Mouse (Mus musculus): Measurements from ENCODE around the gene Olfr1049.
"Not testable (repeated sequence)": the region's sequence is repeated elsewhere in the genome, so short reads cannot be mapped to it uniquely, and the experiment has no call there.

Olfr1049 gene

GRCm38 (mm10) chr2:86258228-86258627, at the start of gene Olfr1049:
Gene Olfr1049 (minus strand): TSS chr2:86258328.
- in situ Hi-C loops (cut with MboI, MseI): not testable (repeated sequence)

DNA sequence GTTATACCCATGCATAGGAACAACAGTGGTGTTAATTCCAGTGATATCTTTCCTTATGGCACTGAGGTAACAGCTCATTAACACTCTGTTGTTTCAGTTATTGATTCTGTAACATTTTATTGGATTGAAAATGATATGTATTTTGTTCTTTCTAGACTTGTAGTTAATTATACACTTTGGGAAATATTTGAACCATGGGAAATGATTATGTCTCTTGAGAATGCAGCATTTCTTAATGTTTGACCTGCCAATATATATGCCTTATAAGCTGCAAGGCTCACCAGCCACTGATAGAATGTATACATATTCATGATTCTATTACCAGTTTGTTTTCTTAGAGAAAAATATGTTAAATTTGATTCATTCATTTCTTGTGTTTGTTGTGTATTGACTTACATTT, 34.0 kb upstream of the Olfr1049 start, which contains the start of gene Olfr1052:
Gene Olfr1052, plus strand, starts transcription at position 301 of the 400 bp plus-strand sequence.
- in situ Hi-C loops (cut with MboI, MseI): loop anchor here in 1 of 2 experiments (10.0 kb wide), 1 partner anchor 1043 kb away; no protein-coding TSS in a partner anchor

DNA sequence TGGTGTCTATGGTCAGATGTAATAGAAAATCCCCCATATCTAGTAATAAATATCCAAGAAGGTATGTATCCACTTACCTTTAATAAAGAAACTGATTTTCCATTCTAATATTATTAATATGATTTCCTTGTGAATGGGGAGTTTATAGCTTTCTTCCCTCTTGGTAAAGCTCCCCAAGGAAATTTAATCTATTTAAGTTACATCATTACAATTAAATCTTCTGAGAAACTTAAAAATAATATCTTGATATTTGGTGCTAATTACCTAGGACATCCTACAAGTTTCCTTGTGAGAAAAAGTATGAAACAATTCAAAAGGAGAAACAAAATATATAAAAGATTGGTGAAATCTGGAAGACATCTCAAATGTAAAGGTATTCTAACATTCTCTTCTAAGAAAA, 20.9 kb upstream of the Olfr1049 start, which contains the start of gene Olfr1051:
Gene Olfr1051, minus strand, starts transcription at position 101 of the 400 bp plus-strand sequence.
- in situ Hi-C loops (cut with MboI, MseI): not testable (repeated sequence)

GRCm38 (mm10) chr2:86240189-86240588, 17.9 kb downstream of the Olfr1049 start, which contains the start of gene Olfr1048:
Gene Olfr1048 (minus strand): TSS chr2:86240289.
- in situ Hi-C loops (cut with MboI, MseI): no loop called here

GRCm38 (mm10) chr2:86231301-86231700, 26.8 kb downstream of the Olfr1049 start, which contains the start of gene Olfr1047:
Gene Olfr1047 (minus strand): TSS chr2:86231401.
- in situ Hi-C loops (cut with MboI, MseI): no loop called here

DNA sequence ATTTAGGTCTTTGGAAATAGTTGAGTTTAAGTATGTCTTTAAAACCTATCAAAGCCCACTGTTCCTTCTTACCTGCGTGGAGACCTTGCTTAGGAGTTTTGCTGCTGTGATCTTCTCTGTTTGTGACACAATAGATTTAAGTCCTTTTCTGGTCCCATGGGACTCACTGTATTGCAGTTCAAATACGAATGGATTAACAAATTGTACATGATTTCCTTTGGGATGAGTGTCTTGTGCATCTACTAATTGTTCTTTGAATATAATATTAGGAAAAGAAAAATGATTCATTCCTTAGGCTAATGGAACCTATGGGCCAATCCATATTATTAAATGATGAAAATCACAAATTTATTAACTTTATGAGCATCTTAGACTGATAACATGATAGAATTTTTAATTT, 38.9 kb downstream of the Olfr1049 start, which contains the start of gene Olfr1046:
Gene Olfr1046, minus strand, starts transcription at position 101 of the 400 bp plus-strand sequence.
- in situ Hi-C loops (cut with MboI, MseI): no loop called here
